Mouse (Mus musculus) layer of hippocampus, adult 18-20 months (tissue): ENCODE results near the gene Fam69a. TPM values are rescaled to one million over a fixed set of nuclear protein-coding genes. Genes with fewer than 3 reads are reported as not detected.
"Not testable (repeated sequence)": the region's sequence is repeated elsewhere in the genome, so short reads cannot be mapped to it uniquely, and the experiment has no call there.

Experiments used
- DNase-seq, 2 experiments: peaks; one replicate each; pipeline ENCODE4 v3.0.0; 2022; ENCODE audit warnings: low spot score in 2 of 2
- total RNA-seq, 2 experiments: library from RNA; stranded (reverse); gene quantifications; 2 replicates each; pipeline ENCODE4 v1.2.3; 2021

Fam69a gene
- total RNA-seq, 2 experiments from 2014 or later, result 28.3 to 35.2 TPM

- DNase-seq, result no peak
These were observed 78.3 kb downstream of the Fam69a start for GRCm38 (mm10) chr5:107908514-107909110.

GRCm38 (mm10) chr5:107904325-107904724 lies 82.6 kb downstream of the Fam69a start:
- DNase-seq, result no peak

GRCm38 (mm10) chr5:107901014-107901615 lies 85.8 kb downstream of the Fam69a start:
- DNase-seq, result no peak

GRCm38 (mm10) chr5:107900206-107901013 lies 86.5 kb downstream of the Fam69a start, which contains the start of gene Rpl5:
Rpl5 (plus strand) TSS chr5:107900502.
- DNase-seq, result peak; percentile 91 to 98

- DNase-seq, result no peak
These were observed 90.6 kb downstream of the Fam69a start for GRCm38 (mm10) chr5:107896265-107896664.

- no peak for DNase-seq
These were observed 92.2 kb downstream of the Fam69a start for GRCm38 (mm10) chr5:107894676-107895075.

GRCm38 (mm10) chr5:107891515-107891914 lies 95.4 kb downstream of the Fam69a start:
- not testable (repeated sequence) for DNase-seq

- DNase-seq, result no peak
These were observed 96.6 kb downstream of the Fam69a start for GRCm38 (mm10) chr5:107889994-107890888.

GRCm38 (mm10) chr5:107880710-107881109 lies 106.2 kb downstream of the Fam69a start:
- DNase-seq, result no peak

GRCm38 (mm10) chr5:107877053-107877452 lies 109.8 kb downstream of the Fam69a start:
- no peak for DNase-seq

- DNase-seq, result no peak
These were observed 111.6 kb downstream of the Fam69a start for GRCm38 (mm10) chr5:107875261-107875611.

GRCm38 (mm10) chr5:107874561-107875260 lies 112.2 kb downstream of the Fam69a start, which contains the start of gene Evi5:
Evi5 (minus strand) TSS chr5:107875107.
- DNase-seq, result no peak

GRCm38 (mm10) chr5:107873886-107874302 lies 113.0 kb downstream of the Fam69a start:
- DNase-seq, result peak in 1 of 2 experiments; percentile 17

GRCm38 (mm10) chr5:107873330-107873729 lies 113.6 kb downstream of the Fam69a start:
- DNase-seq, result no peak

- DNase-seq, result no peak
These were observed 117.2 kb downstream of the Fam69a start for GRCm38 (mm10) chr5:107869701-107870100.

GRCm38 (mm10) chr5:107868905-107869424 lies 117.9 kb downstream of the Fam69a start:
- DNase-seq, result peak; percentile 84 to 88

- DNase-seq, result peak in 1 of 2 experiments; percentile 48
These were observed 118.6 kb downstream of the Fam69a start for GRCm38 (mm10) chr5:107867970-107868904.

- DNase-seq, result no peak
These were observed 120.5 kb downstream of the Fam69a start for GRCm38 (mm10) chr5:107866127-107867126.
